Mouse (Mus musculus) yolk sac, embryonic 10.5 days (tissue): ENCODE results near the gene D630045J12Rik.
A peak's percentile ranks its signal among the peaks of the same experiment; 100 is the strongest.

Source experiments
- DNase-seq: peaks from one replicate; pipeline ENCODE4 v3.0.0-alpha.2; 2017; ENCODE audit warnings: low spot score

Gene D630045J12Rik

GRCm38 (mm10) chr6:38094701-38095100 lies 159.1 kb downstream of the D630045J12Rik start:
- DNase-seq = no peak

- DNase-seq = no peak
Observed at GRCm38 (mm10) chr6:38092539-38092938, 161.3 kb downstream of the D630045J12Rik start.

- no peak for DNase-seq
Observed at GRCm38 (mm10) chr6:38087242-38088026, 166.4 kb downstream of the D630045J12Rik start.

GRCm38 (mm10) chr6:38083204-38083603 lies 170.6 kb downstream of the D630045J12Rik start:
- no peak for DNase-seq

GRCm38 (mm10) chr6:38081727-38082341 lies 172.0 kb downstream of the D630045J12Rik start:
- peak; percentile 83 for DNase-seq

- DNase-seq = no peak
Observed at GRCm38 (mm10) chr6:38080364-38080763, 173.4 kb downstream of the D630045J12Rik start.

- no peak for DNase-seq
Observed at GRCm38 (mm10) chr6:38073592-38073991, 180.2 kb downstream of the D630045J12Rik start.
